Mouse (Mus musculus): ENCODE measurements around the gene Eif2b2. TPM values are rescaled to one million over a fixed set of nuclear protein-coding genes. Genes with fewer than 3 reads are reported as not detected.

The Eif2b2 gene
- 31.6 and 32.8 TPM in 2 replicates for polyA plus RNA-seq (2012; rRNA removed)

GRCm38 (mm10) chr12:85219236-85219904 lies at the start of gene Eif2b2:
TSS of gene Eif2b2 (plus strand) at chr12:85219481.

GRCm38 (mm10) chr12:85177740-85178239 lies 41.5 kb upstream of the Eif2b2 start, which contains the start of gene Pgf:
TSS of gene Pgf (minus strand) at chr12:85177790.

GRCm38 (mm10) chr12:85270319-85270718 lies 51.0 kb downstream of the Eif2b2 start, which contains the start of gene Mlh3:
TSS of gene Mlh3 (minus strand) at chr12:85270599.

Other genes starting within 250 kb of the Eif2b2 start
- 56.7 and 60.1 TPM in 2 replicates for gene Fcf1, start 248.6 kb upstream of the Eif2b2 start, polyA plus RNA-seq (2012; rRNA removed)
- gene Arel1, start 248.6 kb upstream of the Eif2b2 start, polyA plus RNA-seq (2012; rRNA removed), result 12.9 and 13.9 TPM in 2 replicates
- 6.1 and 8.8 TPM in 2 replicates for gene Ylpm1, start 223.2 kb upstream of the Eif2b2 start, polyA plus RNA-seq (2012; rRNA removed)
- gene Prox2, start 108.7 kb upstream of the Eif2b2 start, polyA plus RNA-seq (2012; rRNA removed), result 0.79 and 0.95 TPM in 2 replicates
- gene Dlst, start 108.6 kb upstream of the Eif2b2 start, polyA plus RNA-seq (2012; rRNA removed), result 80.5 and 86.8 TPM in 2 replicates
- 1.3 and 1.4 TPM in 2 replicates for gene Rps6kl1, start 68.2 kb upstream of the Eif2b2 start, polyA plus RNA-seq (2012; rRNA removed)
- 0.29 and 0.41 TPM in 2 replicates for gene Pgf, start 41.7 kb upstream of the Eif2b2 start, polyA plus RNA-seq (2012; rRNA removed)
- 1.8 and 2.0 TPM in 2 replicates for gene Mlh3, start 51.1 kb downstream of the Eif2b2 start, polyA plus RNA-seq (2012; rRNA removed)
- gene Acyp1, start 69.0 kb downstream of the Eif2b2 start, polyA plus RNA-seq (2012; rRNA removed), result 17.3 and 21.5 TPM in 2 replicates
- gene Zc2hc1c, start 69.1 kb downstream of the Eif2b2 start, polyA plus RNA-seq (2012; rRNA removed), result 0.08 and 0.12 TPM in 2 replicates
- gene Nek9, start 119.9 kb downstream of the Eif2b2 start, polyA plus RNA-seq (2012; rRNA removed), result 9.8 and 11.2 TPM in 2 replicates
- gene Tmed10, start 155.4 kb downstream of the Eif2b2 start, polyA plus RNA-seq (2012; rRNA removed), result 87.9 and 88.4 TPM in 2 replicates